Mouse (Mus musculus): ENCODE measurements around the gene Abo.

The Abo gene

DNA sequence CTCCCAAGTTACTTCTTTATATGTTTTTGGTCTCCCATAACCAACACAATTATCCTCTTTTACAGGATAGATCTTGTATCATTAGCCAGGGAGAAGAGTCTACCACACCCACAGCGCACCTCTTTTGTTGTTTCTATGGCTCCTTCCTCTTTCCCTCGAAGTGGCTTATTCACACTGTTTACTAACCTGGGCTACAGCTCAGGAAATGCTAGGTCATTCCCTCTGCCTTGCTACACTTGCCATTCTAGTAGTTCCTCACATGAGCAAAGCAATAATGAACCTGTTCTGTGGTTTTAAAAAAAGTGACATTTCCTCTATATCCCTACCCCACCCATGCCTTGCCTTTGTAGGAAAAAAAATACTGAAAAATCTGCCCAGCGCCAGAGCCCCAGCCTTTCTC, 1.9 kb downstream of the Abo start:
- DNase-seq, result no peak

- DNase-seq, result peak; percentile 46
Measured at GRCm38 (mm10) chr2:26847706-26848105, 17.1 kb downstream of the Abo start.

- DNase-seq, result no peak
Measured at GRCm38 (mm10) chr2:26832478-26832877, 32.3 kb downstream of the Abo start.

- DNase-seq, result peak; percentile 11
Measured at GRCm38 (mm10) chr2:26828047-26828446, 36.7 kb downstream of the Abo start.

DNA sequence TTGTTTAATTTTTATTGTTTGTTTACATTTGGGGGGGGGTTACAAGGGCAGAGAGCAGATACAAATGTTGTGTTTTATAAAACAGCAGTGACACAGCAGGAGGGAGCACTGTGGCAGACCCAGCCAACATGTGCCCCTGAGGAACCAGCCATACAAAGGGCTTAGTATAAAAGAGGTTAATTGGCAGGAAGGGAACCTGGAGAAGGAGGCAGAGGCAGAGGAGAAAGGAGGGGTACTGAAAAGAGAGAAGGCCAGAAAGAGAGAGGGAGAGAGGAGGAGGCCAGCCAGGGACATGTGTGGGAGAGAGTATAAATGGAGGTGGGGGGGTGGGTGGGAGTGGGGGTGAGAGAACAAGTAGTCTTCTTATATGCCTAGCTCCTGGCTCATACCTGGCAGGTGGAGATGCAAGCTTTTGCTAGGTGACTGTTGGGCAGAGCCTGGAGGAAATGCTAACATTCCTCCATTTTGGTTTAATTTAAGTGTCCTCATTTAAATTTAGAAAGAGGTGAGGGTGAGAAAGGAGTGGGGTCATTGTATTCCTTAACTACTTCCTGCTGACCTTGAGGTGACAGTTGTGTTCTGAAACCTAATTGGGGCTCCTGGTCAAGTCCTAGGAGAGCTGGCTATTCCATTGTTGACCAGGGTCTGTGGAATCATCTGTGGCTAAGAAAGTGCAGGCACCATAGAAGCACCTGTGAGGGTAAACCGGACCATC, 37.4 kb downstream of the Abo start:
- DNase-seq, result no peak

All from lung, postnatal 14 days (tissue).